Mouse (Mus musculus) G1E (cell line): ENCODE results near the gene Gm2a.

Experiments used
- CTCF ChIP-seq: IDR thresholded peaks from 2 replicates; pipeline ENCODE4 v1.5.1; 2012; ENCODE audit warnings: low read depth, low read length, inconsistent platforms, mixed read lengths
- TAL1 ChIP-seq: conservative IDR thresholded peaks from 2 replicates; pipeline ENCODE4 v1.6.1; 2012; ENCODE audit warnings: low read depth, low read length, inconsistent platforms, mixed read lengths

GRCm38 (mm10) chr11:55079180-55079579 lies 18.7 kb upstream of the Gm2a start:
- TF ChIP-seq CTCF (no peak), TAL1 (no peak)
